Mouse (Mus musculus): ENCODE results near the gene Hras. TPM values are rescaled to one million over a fixed set of nuclear protein-coding genes. Genes with fewer than 3 reads are reported as not detected.
A peak's percentile ranks its signal among the peaks of the same experiment; 100 is the strongest.

Gene Hras
- polyA plus RNA-seq, 2 experiments = 66.8 to 84.4 TPM

DNA sequence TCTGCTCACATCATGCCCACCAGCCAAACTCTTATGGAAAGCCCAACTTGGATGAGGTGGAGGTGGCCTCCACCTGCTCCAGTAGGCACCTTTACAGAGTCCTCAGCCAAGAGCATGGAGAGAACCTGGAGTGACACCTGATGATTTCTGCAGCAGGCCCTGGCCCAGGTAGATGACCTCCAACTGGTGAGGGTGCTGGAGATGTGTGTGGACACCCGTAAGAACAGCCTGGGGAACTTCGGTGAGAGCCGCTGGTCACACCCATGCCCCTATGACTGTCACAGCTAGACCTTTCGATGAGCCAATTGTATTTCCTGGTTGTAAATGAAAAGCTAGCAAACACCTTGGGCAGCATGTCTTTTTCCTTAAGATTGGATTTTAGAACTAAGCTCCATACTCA is 4.3 kb upstream of the Hras start:
- Histone ChIP-seq H3K9ac (replicated peaks) (no peak overlapping the region), H3K4me2 (ENCODE audit: low read depth) (peak overlapping the region; percentile 78), H3K27ac (no peak overlapping the region), H3K4me1 (replicated peaks; ENCODE audit: control insufficient read depth in 2 of 2, insufficient read depth in 2 of 2, low read length in 1 of 2) (peaks cover 49 to 50% of the 10 kb centered on the region in 2 experiments), H3K9me3 (ENCODE audit: control insufficient read depth, low read length) (no peaks in the 10 kb centered on the region), H3K4me3 (ENCODE audit: insufficient read depth in 1 of 2, low read depth in 2 of 2, low read length in 2 of 2) (0 out of 4 replicates have a peak overlapping the region, but pooled peaks of 1 of the 2 experiments have one; percentile 3), H3K27me3 (ENCODE audit: control insufficient read depth, insufficient read depth, low read length) (no peaks in the 10 kb centered on the region), H3K36me3 (replicated peaks; ENCODE audit: control insufficient read depth, insufficient read depth, low read depth) (no peaks in the 10 kb centered on the region)
- no peak for DNase-seq (ENCODE audit: low read depth in 3 of 3, low spot score in 3 of 3)
- WGBS (ENCODE audit: insufficient replicate concordance) = 93% methylated on average over 4 of the region's 4 CpGs
- ATAC-seq (ENCODE audit: insufficient read depth) = no peak
- TF ChIP-seq CTCF (IDR thresholded peaks at IDR 0.05; ENCODE audit: low read depth) = no peak
- no peak for TF ChIP-seq EP300 (IDR thresholded peaks at IDR 0.05; ENCODE audit: low read depth)

DNA sequence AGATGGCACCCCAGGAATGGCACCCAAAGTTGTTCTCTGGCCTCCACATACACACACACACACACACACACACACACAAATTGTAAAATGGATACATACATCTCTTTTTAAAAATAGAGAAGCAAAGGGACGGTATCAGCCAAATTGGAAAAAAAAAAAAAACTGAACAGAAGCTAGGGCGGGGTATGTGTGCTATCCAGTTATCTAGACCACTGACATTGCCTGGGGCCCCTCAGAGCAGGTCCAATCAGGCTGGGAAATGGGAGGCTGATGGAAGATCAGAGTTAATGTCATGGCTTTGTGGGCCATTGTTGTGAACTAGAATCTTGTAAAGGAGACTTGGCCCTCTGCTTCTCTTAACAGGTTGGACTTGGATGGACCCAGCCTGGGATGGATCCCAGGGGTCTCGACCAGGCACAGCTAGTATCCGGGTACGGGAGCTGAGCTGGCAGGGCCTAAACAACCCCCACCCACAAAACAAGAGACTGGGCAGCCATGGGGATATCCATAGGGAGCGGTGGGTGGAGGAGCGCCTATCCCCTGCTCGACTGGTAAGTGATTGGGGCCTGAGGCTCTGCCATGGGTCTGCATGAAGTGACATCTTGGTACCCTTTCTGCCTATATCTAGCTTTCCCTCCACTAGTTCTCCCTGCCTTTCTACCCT is 2.9 kb upstream of the Hras start:
- no peak for TF ChIP-seq CTCF (IDR thresholded peaks at IDR 0.05; ENCODE audit: low read depth)
- TF ChIP-seq EP300 (IDR thresholded peaks at IDR 0.05; ENCODE audit: low read depth) = peak; percentile 31; the same call in 1 of the 2 replicates
- H3K4me2 ChIP-seq (ENCODE audit: low read depth) = peak overlapping the region; percentile 78
- H3K27ac ChIP-seq = peak overlapping the region; percentile 65
- peak; percentile 44 to 55 (median 48) for DNase-seq (ENCODE audit: low read depth in 3 of 3, low spot score in 3 of 3)
- no peaks in the 10 kb centered on the region for H3K9me3 ChIP-seq (ENCODE audit: control insufficient read depth, low read length)
- H3K27me3 ChIP-seq (ENCODE audit: control insufficient read depth, insufficient read depth, low read length) = no peaks in the 10 kb centered on the region
- H3K36me3 ChIP-seq (replicated peaks; ENCODE audit: control insufficient read depth, insufficient read depth, low read depth) = peaks cover 7% of the 10 kb centered on the region
- WGBS (ENCODE audit: insufficient replicate concordance) = 54% methylated on average over 8 of the region's 8 CpGs
- peaks cover 50 to 55% of the 10 kb centered on the region in 2 experiments for H3K4me1 ChIP-seq (replicated peaks; ENCODE audit: control insufficient read depth in 2 of 2, insufficient read depth in 2 of 2, low read length in 1 of 2)
- H3K4me3 ChIP-seq (ENCODE audit: insufficient read depth in 1 of 2, low read depth in 2 of 2, low read length in 2 of 2) = peak overlapping the region; percentile 31 to 34
- no peak for ATAC-seq (ENCODE audit: insufficient read depth)
- peak overlapping the region; percentile 56 for H3K9ac ChIP-seq (replicated peaks)

DNA sequence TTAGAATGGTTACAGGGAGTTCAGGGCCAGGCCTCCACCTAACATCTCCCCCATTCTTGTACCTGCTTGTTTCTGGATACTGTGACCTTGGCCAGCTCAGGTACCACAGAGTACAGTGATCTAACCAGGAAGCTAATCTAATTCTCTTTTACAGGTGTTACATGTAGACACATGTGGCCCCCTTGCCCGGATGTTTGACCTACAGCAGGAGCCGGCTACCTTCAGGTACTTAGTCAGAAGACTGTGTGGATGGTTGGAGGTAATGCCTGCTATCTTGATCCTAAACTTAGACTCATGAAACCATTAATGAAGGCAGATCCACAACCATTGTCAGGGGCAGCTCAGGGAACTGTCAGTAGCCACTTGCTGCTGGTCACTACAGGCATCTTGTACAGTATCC is 1.9 kb upstream of the Hras start:
- 83% methylated on average over 2 of the region's 2 CpGs for WGBS (ENCODE audit: insufficient replicate concordance)
- H3K9ac ChIP-seq (replicated peaks) = peak overlapping the region; percentile 56
- H3K27me3 ChIP-seq (ENCODE audit: control insufficient read depth, insufficient read depth, low read length) = no peaks in the 10 kb centered on the region
- H3K4me3 ChIP-seq (ENCODE audit: insufficient read depth in 1 of 2, low read depth in 2 of 2, low read length in 2 of 2) = no peak overlapping the region
- TF ChIP-seq CTCF (IDR thresholded peaks at IDR 0.05; ENCODE audit: low read depth) (no peak), EP300 (IDR thresholded peaks at IDR 0.05; ENCODE audit: low read depth) (no peak)
- ATAC-seq (ENCODE audit: insufficient read depth) (no peak), DNase-seq (ENCODE audit: low read depth in 3 of 3, low spot score in 3 of 3) (no peak)
- H3K4me1 ChIP-seq (replicated peaks; ENCODE audit: control insufficient read depth in 2 of 2, insufficient read depth in 2 of 2, low read length in 1 of 2) = peaks cover 50 to 55% of the 10 kb centered on the region in 2 experiments
- H3K9me3 ChIP-seq (ENCODE audit: control insufficient read depth, low read length) = no peaks in the 10 kb centered on the region
- H3K27ac ChIP-seq = peak overlapping the region; percentile 65
- peaks cover 17% of the 10 kb centered on the region for H3K36me3 ChIP-seq (replicated peaks; ENCODE audit: control insufficient read depth, insufficient read depth, low read depth)
- H3K4me2 ChIP-seq (ENCODE audit: low read depth) = peak overlapping the region; percentile 90

DNA sequence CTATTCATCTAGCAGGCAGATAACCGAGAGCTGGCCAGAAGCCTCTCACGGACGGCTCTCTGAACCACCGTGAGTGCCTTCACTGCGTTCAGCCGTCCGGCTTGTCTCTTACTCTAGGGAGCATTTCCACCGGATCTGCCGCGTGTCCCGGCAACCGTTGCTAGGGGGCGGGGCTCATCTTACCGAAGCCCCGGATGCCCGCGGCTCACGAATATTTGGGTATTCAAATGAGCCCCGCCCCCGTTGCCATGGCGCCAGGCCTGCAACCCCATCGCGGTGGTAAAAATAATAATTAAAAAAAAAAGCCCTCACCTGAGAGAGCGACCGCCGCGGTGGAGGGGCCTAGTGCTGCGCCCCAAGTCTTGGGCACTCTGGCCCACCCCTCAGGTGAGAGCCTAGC is 1.0 kb upstream of the Hras start:
- under 1% methylated on average over 28 of the region's 28 CpGs for WGBS (ENCODE audit: insufficient replicate concordance)
- H3K4me1 ChIP-seq (replicated peaks; ENCODE audit: control insufficient read depth in 2 of 2, insufficient read depth in 2 of 2, low read length in 1 of 2) = peaks cover 46 to 54% of the 10 kb centered on the region in 2 experiments
- peak; percentile 11; the same call in 1 of the 2 replicates for ATAC-seq (ENCODE audit: insufficient read depth)

DNA sequence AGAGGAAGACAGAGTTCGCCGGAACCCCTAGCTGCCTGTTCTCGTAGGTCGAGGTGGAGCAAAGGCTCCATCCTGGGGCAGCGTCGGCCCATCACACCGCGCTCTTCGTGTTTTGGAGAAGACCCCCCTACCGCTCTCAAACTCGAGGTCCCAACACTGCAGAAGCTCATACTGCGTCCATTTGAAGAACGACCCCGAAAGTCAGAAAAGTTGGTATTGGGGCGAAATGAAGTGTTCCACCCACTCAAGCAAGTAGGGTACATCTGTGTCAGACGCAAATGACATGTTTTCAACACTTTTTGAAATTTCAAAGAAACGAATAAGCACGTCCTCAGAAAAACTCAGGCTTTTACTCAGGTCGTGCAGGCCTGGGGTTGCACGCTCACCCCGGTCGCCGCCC is 604 bp upstream of the Hras start:
- Histone ChIP-seq H3K27ac (peak overlapping the region; percentile 83), H3K36me3 (replicated peaks; ENCODE audit: control insufficient read depth, insufficient read depth, low read depth) (peaks cover 26% of the 10 kb centered on the region), H3K4me2 (ENCODE audit: low read depth) (peak overlapping the region; percentile 90), H3K9me3 (ENCODE audit: control insufficient read depth, low read length) (no peaks in the 10 kb centered on the region), H3K4me3 (ENCODE audit: insufficient read depth in 1 of 2, low read depth in 2 of 2, low read length in 2 of 2) (peak overlapping the region; percentile 67 to 78), H3K4me1 (replicated peaks; ENCODE audit: control insufficient read depth in 2 of 2, insufficient read depth in 2 of 2, low read length in 1 of 2) (peaks cover 42 to 50% of the 10 kb centered on the region in 2 experiments), H3K9ac (replicated peaks) (peak overlapping the region; percentile 70), H3K27me3 (ENCODE audit: control insufficient read depth, insufficient read depth, low read length) (no peaks in the 10 kb centered on the region)
- WGBS (ENCODE audit: insufficient replicate concordance) = under 1% methylated on average over 23 of the region's 23 CpGs
- TF ChIP-seq EP300 (IDR thresholded peaks at IDR 0.05; ENCODE audit: low read depth) (no peak), CTCF (IDR thresholded peaks at IDR 0.05; ENCODE audit: low read depth) (no peak)
- DNase-seq (ENCODE audit: low read depth in 3 of 3, low spot score in 3 of 3) = no peak
- no peak for ATAC-seq (ENCODE audit: insufficient read depth)

More for the DNA sequence above, 1.0 kb upstream of the Hras start:
- H3K4me3 ChIP-seq (ENCODE audit: insufficient read depth in 1 of 2, low read depth in 2 of 2, low read length in 2 of 2) = peak overlapping the region; percentile 67 to 78
- H3K9me3 ChIP-seq (ENCODE audit: control insufficient read depth, low read length) = no peaks in the 10 kb centered on the region
- H3K27ac ChIP-seq = peak overlapping the region; percentile 83
- DNase-seq (ENCODE audit: low read depth in 3 of 3, low spot score in 3 of 3) = peak; percentile 87 to 89 (median 87)
- no peak for TF ChIP-seq CTCF (IDR thresholded peaks at IDR 0.05; ENCODE audit: low read depth)
- TF ChIP-seq EP300 (IDR thresholded peaks at IDR 0.05; ENCODE audit: low read depth) = no peak
- H3K9ac ChIP-seq (replicated peaks) = peak overlapping the region; percentile 70
- peak overlapping the region; percentile 90 for H3K4me2 ChIP-seq (ENCODE audit: low read depth)
- peaks cover 26% of the 10 kb centered on the region for H3K36me3 ChIP-seq (replicated peaks; ENCODE audit: control insufficient read depth, insufficient read depth, low read depth)
- H3K27me3 ChIP-seq (ENCODE audit: control insufficient read depth, insufficient read depth, low read length) = no peaks in the 10 kb centered on the region

All from liver, embryonic 14.5 days (tissue).